Mouse (Mus musculus) kidney, embryonic 16.5 days (tissue): ENCODE data around the gene Zbtb37. TPM values are rescaled to one million over a fixed set of nuclear protein-coding genes. Genes with fewer than 3 reads are reported as not detected.
"Not testable (repeated sequence)": the region's sequence is repeated elsewhere in the genome, so short reads cannot be mapped to it uniquely, and the experiment has no call there.

Source experiments
- ATAC-seq: fragments of 200-750 bp; cut with Nextera tagmentation; 2 replicates; pipeline ENCODE4 v1.8.0; 2017; ENCODE audit warnings: moderate TSS enrichment; ENCODE audit not compliant: low FRiP score, low TSS enrichment
- H3K27ac ChIP-seq: fragments of 300-500 bp; sonication (generic); 2 replicates; pipeline ENCODE4 v1.5.1; 2014; ENCODE audit warnings: low read length
- H3K27me3 ChIP-seq: fragments of 300-500 bp; sonication (generic); 2 replicates; pipeline ENCODE4 v1.6.1; 2014; ENCODE audit warnings: low read length, control low read depth, mixed read lengths; ENCODE audit not compliant: insufficient read depth
- H3K36me3 ChIP-seq: fragments of 300-500 bp; sonication (generic); 2 replicates; pipeline ENCODE4 v1.6.1; 2014; ENCODE audit warnings: low read length, control low read depth, mixed read lengths; ENCODE audit not compliant: insufficient read depth
- H3K4me1 ChIP-seq: fragments of 300-500 bp; sonication (generic); 2 replicates; pipeline ENCODE4 v1.6.1; 2014; ENCODE audit warnings: low read length, control low read depth, mixed read lengths; ENCODE audit not compliant: insufficient read depth
- H3K4me2 ChIP-seq: fragments of 300-500 bp; sonication (generic); replicated peaks from 2 replicates; pipeline ENCODE4 v1.6.1; 2014; ENCODE audit warnings: low read depth, low read length
- H3K4me3 ChIP-seq: fragments of 300-500 bp; sonication (generic); 2 replicates; pipeline ENCODE4 v1.5.1; 2014; ENCODE audit warnings: mild to moderate bottlenecking, low read length
- H3K9ac ChIP-seq: fragments of 300-500 bp; sonication (generic); replicated peaks from 2 replicates; pipeline ENCODE4 v1.6.1; 2014; ENCODE audit warnings: low read length
- H3K9me3 ChIP-seq: fragments of 300-500 bp; sonication (generic); 2 replicates; pipeline ENCODE4 v1.6.1; 2016; ENCODE audit warnings: low read length, control low read depth
- WGBS: fragments of 180-500 bp; shearing (Covaris S2); extraction: QIAGEN DNeasy Blood & Tissue Kit; methylation state at CpG from one replicate; pipeline ENCODE4 v1.1.7; 2014; 5-methylcytosine and 5-hydroxymethylcytosine counted together
- polyA plus RNA-seq: library from polyadenylated mRNA; unstranded; fragments of >200 nt; fragmentation: Nextera tagmentation; extraction: Ambion mirVana; gene quantifications from 2 replicates; pipeline ENCODE4 v1.2.1, GENCODE M21; 2015

Gene Zbtb37
- polyA plus RNA-seq, 1 experiment from 2014 or later: 8.8 TPM

- peak overlapping the region; percentile 94 for H3K27ac ChIP-seq
- peak overlapping the region; percentile 92 for H3K4me3 ChIP-seq
- no peaks in the 10 kb centered on the region for H3K9me3 ChIP-seq
- H3K4me1 ChIP-seq: peaks cover 21% of the 10 kb centered on the region
- WGBS: under 1% methylated on average over 14 of the region's 14 CpGs
- H3K36me3 ChIP-seq: peaks cover 39% of the 10 kb centered on the region
- ATAC-seq: peak; percentile 8; the same call in 1 of the 2 replicates
- H3K27me3 ChIP-seq: no peaks in the 10 kb centered on the region
- peak overlapping the region; percentile 99 for H3K9ac ChIP-seq
- H3K4me2 ChIP-seq: peak overlapping the region; percentile 91
Observed at GRCm38 (mm10) chr1:161035281-161035785, 684 bp upstream of the Zbtb37 start.

- Histone ChIP-seq H3K4me3 (peak overlapping the region; percentile 92), H3K4me1 (peaks cover 21% of the 10 kb centered on the region), H3K9me3 (no peaks in the 10 kb centered on the region), H3K9ac (peak overlapping the region; percentile 85), H3K4me2 (peak overlapping the region; percentile 56), H3K27me3 (no peaks in the 10 kb centered on the region), H3K27ac (peak overlapping the region; percentile 95), H3K36me3 (peaks cover 42% of the 10 kb centered on the region)
- no peak for ATAC-seq
- under 1% methylated on average over 21 of the region's 21 CpGs for WGBS
Observed at GRCm38 (mm10) chr1:161033856-161034434, 704 bp downstream of the Zbtb37 start.

DNA sequence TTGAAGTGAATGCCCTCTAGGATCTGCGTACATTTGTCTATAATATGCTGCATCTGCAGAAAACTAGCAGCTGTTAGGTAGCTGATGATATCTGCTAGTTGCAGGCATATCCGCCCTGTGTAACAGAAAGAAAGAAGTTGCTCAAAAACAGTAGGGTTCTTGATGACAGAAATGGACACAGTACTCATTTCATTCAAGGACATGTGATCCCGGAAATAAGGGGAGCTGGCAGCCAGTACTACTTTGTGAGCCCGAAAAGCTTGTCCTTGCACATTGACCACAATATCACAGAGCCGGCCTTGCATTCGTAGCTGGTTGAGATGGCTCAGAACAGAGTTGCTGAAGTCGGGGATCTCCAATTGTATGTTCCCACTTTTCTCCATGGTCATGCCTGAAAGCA is 2.3 kb downstream of the Zbtb37 start:
- peaks cover 32% of the 10 kb centered on the region for H3K36me3 ChIP-seq
- no peak overlapping the region for H3K9ac ChIP-seq
- peaks cover 14% of the 10 kb centered on the region; the same call in 1 of the 2 replicates for H3K4me1 ChIP-seq
- no peak overlapping the region for H3K27ac ChIP-seq
- H3K4me3 ChIP-seq: no peak overlapping the region
- no peaks in the 10 kb centered on the region for H3K27me3 ChIP-seq
- H3K9me3 ChIP-seq: no peaks in the 10 kb centered on the region
- 90% methylated on average over 7 of the region's 7 CpGs for WGBS
- H3K4me2 ChIP-seq: no peak overlapping the region
- no peak for ATAC-seq

DNA sequence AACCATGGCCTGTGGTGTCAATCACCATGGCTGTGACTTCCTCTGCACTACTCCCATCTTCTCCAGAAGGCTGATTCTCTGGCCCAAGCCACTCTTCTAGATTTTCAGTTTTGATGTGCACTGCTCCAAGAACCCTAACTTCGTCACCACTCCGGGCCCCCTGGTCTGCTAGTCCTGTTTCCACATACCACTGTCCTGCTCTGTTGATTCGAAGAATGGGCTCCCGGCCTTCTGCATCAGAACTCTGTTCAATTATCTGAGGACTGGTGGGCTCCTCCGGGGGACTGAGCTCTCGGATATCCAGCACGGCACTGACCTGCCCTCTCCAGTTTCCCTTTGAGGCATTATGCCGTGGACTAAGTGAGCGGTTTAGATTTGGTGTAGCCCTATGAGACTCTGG is 2.8 kb downstream of the Zbtb37 start:
- Histone ChIP-seq H3K27me3 (no peaks in the 10 kb centered on the region), H3K36me3 (peaks cover 30% of the 10 kb centered on the region), H3K9ac (no peak overlapping the region), H3K27ac (no peak overlapping the region), H3K4me3 (no peak overlapping the region), H3K4me1 (peaks cover 12% of the 10 kb centered on the region; the same call in 1 of the 2 replicates), H3K4me2 (no peak overlapping the region), H3K9me3 (no peaks in the 10 kb centered on the region)
- WGBS: 81% methylated on average over 9 of the region's 9 CpGs
- no peak for ATAC-seq

GRCm38 (mm10) chr1:161030058-161030457 is 4.6 kb downstream of the Zbtb37 start:
- H3K4me2 ChIP-seq: no peak overlapping the region
- no peaks in the 10 kb centered on the region for H3K27me3 ChIP-seq
- H3K9me3 ChIP-seq: no peaks in the 10 kb centered on the region
- peaks cover 8% of the 10 kb centered on the region; the same call in 1 of the 2 replicates for H3K4me1 ChIP-seq
- H3K27ac ChIP-seq: no peak overlapping the region
- 93% methylated on average over 3 of the region's 3 CpGs for WGBS
- H3K4me3 ChIP-seq: no peak overlapping the region
- peaks cover 22% of the 10 kb centered on the region for H3K36me3 ChIP-seq
- no peak for ATAC-seq
- H3K9ac ChIP-seq: no peak overlapping the region

DNA sequence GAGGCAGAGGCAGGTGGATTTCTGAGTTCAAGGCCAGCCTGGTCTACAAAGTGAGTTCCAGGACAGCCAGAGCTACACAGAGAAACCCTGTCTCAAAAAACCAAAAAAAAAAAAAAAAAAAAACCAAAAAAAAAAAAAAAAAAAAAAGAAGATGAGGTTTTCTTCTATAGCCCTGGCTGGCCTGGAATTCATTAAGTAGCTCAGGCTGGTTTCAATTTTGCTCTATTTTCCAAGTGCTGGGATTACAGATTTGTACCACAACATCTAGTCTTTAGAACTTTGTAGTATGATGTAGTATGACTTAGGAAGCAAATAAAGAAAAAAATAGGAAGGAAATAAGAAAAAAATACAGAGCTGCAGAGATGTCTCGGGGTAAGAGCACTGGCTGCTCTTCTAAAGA is 6.2 kb downstream of the Zbtb37 start:
- not testable (repeated sequence) for H3K27ac ChIP-seq, H3K27me3 ChIP-seq, ATAC-seq, H3K4me1 ChIP-seq, H3K4me3 ChIP-seq, H3K9ac ChIP-seq, H3K9me3 ChIP-seq, H3K4me2 ChIP-seq
- WGBS: 88% methylated on average over 1 of the region's 1 CpGs
- H3K36me3 ChIP-seq: peaks cover 22% of the 10 kb centered on the region

DNA sequence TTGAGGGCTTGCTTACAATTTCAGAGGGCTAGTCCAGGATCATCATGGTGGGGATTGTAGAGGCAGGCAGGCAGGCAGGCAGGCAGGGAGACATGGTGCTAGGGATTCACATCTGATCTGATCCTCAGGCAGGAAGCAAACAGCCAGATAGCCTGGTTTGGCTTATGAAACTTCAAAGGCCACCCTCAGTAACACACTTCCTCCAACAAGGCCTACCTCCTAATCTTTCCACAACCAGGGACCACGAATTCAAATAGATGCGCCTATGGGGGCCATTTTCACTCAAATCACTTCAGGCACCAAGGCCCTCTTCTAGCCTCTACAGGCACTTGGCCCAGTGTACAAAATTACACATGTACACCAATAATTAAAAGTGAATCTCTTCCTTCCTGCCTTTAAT is 7.5 kb downstream of the Zbtb37 start:
- Histone ChIP-seq H3K27ac (no peak overlapping the region), H3K9me3 (no peaks in the 10 kb centered on the region), H3K9ac (no peak overlapping the region), H3K4me1 (no peaks in the 10 kb centered on the region), H3K36me3 (peaks cover 23% of the 10 kb centered on the region), H3K4me3 (no peak overlapping the region), H3K27me3 (no peaks in the 10 kb centered on the region), H3K4me2 (no peak overlapping the region)
- no peak for ATAC-seq
- 94% methylated on average over 2 of the region's 2 CpGs for WGBS

DNA sequence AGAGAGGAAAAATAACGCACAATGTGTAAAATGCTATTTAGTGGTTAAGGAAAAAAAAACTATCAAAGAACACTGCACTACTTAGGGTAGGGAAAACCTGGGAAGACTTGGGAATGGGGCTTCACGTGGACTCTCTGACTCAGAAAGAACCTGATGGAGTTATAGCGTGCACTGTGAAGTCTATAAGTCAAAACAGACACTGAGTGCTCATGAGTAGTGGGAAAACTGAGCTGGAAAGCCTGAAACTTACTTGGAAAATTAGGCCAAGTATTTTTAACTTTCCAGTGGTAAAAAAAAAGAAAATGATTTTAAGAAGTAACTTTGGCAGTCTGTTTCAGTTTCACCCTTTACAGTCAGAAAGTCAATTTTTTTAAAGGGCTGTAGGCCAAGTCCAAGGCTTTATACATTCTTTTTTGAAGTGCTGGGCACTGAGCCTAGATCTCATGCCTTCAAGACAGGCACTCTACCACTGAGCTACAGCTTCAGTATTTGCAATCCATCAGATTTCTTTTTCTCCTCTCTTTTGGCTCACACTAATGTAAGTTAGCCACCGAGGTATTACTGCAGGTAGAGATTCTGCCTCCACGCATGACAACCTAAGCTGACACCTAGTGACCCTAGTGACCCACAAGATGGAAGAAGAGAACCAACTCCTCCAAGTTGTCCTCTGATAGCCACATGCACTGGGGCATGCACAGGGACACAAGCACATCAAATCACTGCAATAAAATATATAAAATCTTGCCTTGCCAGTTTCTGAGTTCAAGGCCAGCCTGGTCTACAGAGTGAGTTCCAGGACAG is 9.0 kb downstream of the Zbtb37 start:
- ATAC-seq: no peak
- no peaks in the 10 kb centered on the region for H3K9me3 ChIP-seq
- no peaks in the 10 kb centered on the region for H3K4me1 ChIP-seq
- H3K27ac ChIP-seq: no peak overlapping the region
- H3K36me3 ChIP-seq: peaks cover 15% of the 10 kb centered on the region
- no peaks in the 10 kb centered on the region for H3K27me3 ChIP-seq
- no peak overlapping the region for H3K9ac ChIP-seq
- WGBS: 78% methylated on average over 5 of the region's 5 CpGs
- no peak overlapping the region for H3K4me2 ChIP-seq
- no peak overlapping the region for H3K4me3 ChIP-seq

DNA sequence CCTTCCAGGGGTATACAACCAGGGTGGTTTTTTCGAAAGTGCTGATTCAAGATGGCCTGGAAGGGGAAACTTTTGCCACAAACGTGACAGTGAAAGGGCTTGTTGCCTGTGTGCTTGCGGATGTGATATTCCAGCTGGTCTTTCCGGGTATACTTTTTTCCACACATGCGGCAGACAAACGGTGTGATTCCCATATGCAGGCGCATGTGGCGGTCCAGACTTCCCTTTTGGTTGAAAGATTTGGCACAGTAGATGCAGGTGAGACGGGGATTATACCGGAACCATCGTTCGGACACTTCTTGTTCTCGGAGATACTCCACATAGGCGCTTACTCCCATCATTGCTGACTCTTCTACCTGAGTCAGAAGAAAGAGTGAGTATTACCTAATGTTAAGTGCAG is 14.6 kb downstream of the Zbtb37 start:
- H3K27me3 ChIP-seq: no peaks in the 10 kb centered on the region
- H3K9ac ChIP-seq: no peak overlapping the region
- no peak overlapping the region for H3K27ac ChIP-seq
- no peaks in the 10 kb centered on the region for H3K4me1 ChIP-seq
- 93% methylated on average over 14 of the region's 14 CpGs for WGBS
- ATAC-seq: no peak
- no peaks in the 10 kb centered on the region for H3K9me3 ChIP-seq
- no peak overlapping the region for H3K4me2 ChIP-seq
- peaks cover 20% of the 10 kb centered on the region for H3K36me3 ChIP-seq
- H3K4me3 ChIP-seq: no peak overlapping the region

DNA sequence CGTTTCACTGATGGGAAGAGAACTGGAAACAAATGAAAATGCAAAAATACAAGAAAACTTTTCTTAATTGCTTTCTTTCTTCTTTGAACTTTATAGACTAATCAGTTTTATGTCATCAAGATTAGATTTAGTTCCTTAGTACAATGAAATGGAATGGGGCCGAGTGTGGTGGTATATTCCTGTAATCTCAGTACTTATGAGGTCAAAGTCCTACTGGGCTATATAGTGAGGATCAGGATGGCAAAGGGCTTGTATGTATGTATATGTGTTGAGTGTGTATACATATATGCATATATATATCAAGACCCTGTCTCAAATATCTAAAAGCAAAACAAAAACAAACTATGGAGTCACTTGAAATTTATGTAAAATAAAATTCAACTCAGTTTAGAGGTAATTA is 18.3 kb downstream of the Zbtb37 start:
- Histone ChIP-seq H3K4me3 (no peak overlapping the region), H3K9ac (no peak overlapping the region), H3K27ac (no peak overlapping the region), H3K27me3 (no peaks in the 10 kb centered on the region), H3K4me2 (no peak overlapping the region), H3K36me3 (peaks cover 26% of the 10 kb centered on the region), H3K4me1 (no peaks in the 10 kb centered on the region), H3K9me3 (no peaks in the 10 kb centered on the region)
- no peak for ATAC-seq
- 82% methylated on average over 2 of the region's 2 CpGs for WGBS
